Mouse (Mus musculus) kidney, postnatal 14 days (tissue): ENCODE data around the gene Casp9.

Experiments used
- DNase-seq: peaks from one replicate; pipeline ENCODE4 v3.0.0; 2022; ENCODE audit warnings: mixed read lengths

Gene Casp9

DNA sequence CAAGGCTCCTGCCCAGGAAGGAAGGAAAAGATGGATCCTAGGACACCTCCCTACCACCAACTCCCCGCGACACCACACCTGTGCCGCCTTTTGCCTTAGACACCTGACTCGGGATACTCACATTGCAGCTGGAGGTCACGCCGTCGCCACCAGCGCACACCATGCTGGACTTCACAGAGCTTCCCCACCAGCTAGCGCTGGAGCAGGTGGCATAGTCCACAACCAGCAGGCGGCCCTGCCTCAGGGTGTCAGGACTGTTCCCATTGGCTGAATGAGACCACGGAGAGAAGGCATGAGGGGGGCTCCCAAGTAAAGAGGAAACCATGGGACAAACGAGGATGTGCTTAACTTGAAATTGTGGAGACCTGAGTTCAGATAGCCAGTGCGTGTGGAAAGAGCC, 25.4 kb downstream of the Casp9 start:
- DNase-seq = no peak

DNA sequence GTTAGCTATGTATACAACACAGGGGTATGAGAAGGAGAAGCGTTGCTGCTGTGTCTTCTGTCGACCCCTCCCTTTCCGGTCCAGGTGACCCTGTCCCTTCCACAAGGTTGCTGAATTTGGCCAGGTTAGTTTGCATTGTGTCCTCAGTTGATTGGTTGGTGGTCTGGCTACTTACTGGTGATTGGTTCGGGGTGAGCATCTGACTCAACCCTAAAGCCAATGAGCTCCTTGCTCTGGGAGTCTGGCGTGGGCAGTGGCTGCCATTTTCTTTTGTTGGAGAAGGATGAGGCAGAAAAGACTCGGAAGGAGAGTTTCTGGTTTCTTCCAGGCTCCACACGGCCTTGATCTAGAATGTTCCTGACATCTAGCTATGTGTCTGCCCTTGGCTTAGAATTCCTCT, 25.9 kb downstream of the Casp9 start:
- no peak for DNase-seq

DNA sequence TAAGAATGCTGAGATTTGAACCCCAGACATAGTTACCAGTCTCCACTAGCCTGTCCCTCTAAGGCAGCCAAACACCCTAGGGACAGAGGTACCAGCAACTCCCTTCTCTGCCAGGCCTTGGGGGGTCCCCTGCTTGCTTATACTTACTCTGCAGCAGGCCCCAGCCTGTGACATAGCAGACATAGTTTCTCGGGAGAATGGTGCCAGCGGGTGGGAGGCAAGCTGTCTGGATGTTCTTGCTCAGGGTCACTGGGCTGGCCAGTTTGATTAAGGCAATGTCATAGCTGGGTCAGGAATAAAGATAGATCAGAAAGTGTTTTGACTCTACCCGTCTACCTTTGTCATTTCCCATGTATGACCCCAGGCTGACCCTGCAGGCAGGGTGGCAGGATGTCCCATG, 27.8 kb downstream of the Casp9 start:
- no peak for DNase-seq

DNA sequence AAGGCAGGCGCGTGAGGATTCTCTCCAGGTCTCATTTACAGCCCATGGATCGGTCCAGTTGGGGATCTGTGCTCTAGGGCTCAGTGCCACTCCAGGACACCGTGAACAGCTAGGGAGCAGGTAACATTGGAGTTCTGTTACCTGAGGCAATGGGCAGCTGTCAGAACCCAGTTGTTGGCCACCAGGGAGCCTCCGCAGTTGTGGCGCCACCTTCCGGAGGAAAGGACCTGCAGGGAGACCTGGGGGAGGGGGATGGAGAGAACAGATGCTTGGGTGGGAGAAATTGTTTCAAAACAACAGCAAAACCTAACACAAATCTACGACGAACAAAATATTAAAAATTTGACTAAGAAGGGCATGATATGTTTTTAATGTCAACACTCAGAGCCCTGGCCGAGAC, 28.7 kb downstream of the Casp9 start:
- peak; percentile 11 for DNase-seq

DNA sequence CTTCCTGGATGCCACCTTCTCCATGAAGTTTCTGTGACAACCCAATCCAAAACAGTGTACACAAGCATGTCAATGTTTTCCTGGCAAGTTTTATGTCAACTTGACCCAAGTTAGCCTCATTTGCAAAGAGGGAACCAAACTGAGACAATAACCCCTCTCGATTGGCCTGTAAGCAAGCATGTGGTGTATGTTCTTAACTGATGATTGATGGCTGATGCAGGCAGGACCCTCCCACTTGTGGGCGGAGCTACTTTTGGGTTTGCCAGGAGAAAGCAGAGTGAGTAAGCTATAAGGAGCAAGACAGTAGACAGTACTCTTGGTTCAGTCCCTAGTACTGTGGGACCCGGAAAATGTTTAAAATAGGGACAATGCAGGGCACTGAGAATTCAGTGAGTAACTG, 29.6 kb downstream of the Casp9 start:
- no peak for DNase-seq

DNA sequence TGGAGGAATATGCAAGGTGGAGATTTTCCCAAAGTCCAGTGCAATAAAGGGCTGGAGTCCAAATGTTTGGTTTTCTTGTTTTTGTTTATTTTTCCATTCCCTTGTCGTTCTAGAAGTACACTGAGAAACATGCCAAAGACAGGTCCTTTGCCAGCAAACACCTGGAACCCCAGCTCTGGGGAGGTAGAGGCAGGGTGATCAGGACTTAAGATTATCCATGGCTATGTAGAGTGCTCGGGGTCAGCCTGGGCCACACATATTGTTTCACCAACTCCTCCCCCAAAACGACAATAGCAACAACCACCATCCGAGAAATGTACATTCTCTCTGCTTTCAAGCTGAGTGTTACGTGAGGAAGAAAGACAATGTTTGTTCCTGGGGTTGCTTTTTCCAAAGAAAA, 32.6 kb downstream of the Casp9 start, which contains the start of gene Cela2a:
Gene Cela2a, minus strand, starts transcription at position 101 of the 400 bp plus-strand sequence.
- no peak for DNase-seq

DNA sequence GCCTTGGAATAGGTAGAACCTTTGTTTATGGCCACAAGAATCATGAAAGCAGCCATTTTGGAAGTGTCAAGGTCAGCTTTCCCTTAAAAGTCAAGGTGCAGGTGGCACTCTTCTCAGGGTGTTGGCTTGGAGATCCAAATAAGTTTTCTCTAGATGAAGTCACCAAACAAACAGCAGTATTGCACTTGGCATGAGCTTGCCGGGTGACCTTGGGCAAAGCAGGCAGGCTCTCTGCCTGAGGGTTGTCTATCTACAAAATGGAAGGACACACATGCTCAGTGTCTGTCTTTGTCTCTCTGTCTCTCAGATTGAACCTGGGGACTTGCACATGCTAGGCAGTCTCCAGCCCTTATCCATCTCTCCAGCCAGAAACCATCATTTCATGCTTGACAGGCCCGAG, 34.0 kb downstream of the Casp9 start:
- no peak for DNase-seq

DNA sequence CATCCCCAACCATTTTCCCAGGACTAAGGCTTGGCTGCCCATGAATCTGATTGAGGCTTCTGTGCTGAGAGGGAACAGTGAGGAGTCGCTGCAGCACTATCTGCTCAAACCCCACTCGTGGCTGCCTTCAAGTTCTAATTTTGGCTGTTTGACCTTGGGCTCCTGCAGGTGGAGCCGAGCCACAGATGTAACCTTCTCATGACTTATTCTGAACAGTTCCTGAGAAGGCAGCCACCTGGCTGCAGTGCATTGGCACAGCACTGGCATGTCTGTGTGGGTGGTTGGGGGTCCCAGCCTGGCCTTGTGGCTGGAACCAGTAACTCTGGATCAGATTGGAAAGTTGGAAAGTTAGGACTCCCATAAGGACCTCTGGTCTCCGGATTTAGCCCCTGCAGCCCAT, 34.8 kb downstream of the Casp9 start:
- no peak for DNase-seq

DNA sequence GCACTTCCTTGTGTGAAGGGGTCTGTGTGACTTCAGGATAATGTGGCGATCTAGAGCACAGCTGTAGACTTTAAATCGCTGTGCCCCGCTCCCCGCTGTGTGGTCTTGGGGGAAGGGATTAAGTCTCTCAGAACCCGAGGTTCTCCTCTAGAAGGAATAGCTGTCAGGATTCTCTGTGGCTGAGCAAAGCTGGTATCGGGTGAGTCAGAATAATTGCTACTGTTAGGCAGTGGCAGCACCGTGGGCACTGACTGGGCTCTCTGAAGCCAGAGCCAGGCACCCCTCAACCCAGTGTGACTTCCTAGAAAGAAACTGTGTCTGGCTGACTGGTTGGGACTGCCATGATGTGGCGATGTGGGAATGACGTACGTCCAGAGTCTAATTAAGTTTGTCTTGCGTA, 37.0 kb downstream of the Casp9 start:
- DNase-seq = no peak

DNA sequence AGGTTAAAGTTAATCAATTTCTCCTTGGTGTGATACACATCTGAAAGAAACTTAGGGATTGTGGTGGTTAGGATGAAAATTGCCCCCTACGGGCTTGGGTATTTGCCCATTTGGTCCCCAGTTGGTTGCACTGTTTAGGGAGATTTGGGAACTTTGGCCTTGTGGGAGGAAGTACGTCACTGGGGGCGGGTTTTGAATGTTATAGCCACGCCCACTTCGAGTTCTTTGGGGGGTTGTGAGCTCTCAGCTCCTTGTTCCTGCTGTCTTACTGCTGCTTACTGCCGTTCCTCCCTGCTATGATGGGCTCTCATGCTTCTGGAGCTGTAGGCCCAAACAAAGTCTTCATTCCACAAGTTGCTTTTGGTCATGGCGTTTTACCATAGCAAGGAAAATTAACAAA, 37.9 kb downstream of the Casp9 start:
- no peak for DNase-seq

DNA sequence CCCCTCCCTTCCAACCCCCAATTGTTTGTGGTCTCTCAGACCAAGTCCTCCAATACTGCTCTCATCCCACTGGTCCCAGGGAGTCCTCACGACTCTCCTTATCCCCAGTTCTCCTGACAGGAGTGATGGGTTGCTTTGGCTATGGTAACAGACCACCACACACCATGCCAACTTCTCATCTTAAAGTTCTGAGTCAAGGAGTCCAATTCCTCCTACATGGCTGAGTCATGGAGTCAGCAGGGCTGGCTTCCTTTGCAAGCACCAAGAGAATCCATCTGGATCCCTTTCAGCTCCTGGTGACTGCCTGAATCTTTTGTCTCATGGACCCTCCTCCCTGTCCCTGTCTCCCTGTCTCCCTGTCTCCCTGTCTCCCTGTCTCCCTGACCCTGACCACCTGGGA, 40.5 kb downstream of the Casp9 start:
- DNase-seq = no peak

DNA sequence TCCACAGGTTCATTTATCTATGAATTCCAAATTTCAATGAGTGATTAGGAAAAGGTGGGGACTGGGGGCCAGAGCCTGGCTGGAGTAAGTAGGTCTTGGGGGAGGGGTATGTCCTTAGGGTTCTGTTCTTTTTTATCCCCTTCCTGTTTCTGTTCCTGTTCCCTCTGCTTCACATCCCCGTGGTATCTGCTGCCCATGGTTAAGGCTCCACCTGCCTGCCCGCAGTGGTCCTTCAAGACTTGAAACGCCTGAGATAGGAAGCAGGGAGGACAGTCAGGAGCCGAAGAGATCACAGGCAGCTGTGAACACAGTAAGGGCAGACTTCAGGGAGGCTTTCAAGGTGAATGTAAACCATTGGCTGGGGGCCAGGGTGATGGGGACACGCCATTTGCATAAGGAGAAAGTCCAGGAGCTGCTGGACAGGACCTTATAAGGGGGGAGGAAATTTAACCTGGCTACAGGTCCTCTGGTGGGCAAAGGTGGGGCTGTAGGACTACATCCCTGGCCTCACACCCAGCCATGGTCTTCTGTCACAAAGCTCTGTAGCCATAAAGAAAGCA, 41.2 kb downstream of the Casp9 start:
- peak; percentile 65 for DNase-seq

DNA sequence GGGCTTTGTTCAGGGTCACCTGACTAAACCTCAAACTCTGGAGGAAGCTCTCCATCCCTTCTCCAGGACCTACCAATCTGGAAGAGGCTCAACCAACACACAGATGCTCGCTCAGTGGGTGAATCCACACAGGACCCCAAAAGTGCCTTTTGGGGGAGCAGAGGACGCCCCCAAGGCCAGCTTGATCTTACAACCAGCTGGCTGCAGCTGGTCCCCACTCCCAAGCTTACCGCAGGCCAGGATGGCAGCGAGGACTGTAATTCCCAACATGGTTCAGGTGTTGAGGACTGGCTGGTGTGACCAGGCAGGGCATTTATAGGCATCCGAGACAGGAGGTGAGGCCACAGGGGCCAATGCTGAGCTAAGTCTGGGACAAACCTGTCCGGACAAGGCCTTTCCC, 52.6 kb downstream of the Casp9 start, which contains the start of gene Ctrc:
Gene Ctrc, minus strand, starts transcription at position 361 of the 400 bp plus-strand sequence.
- DNase-seq = no peak

DNA sequence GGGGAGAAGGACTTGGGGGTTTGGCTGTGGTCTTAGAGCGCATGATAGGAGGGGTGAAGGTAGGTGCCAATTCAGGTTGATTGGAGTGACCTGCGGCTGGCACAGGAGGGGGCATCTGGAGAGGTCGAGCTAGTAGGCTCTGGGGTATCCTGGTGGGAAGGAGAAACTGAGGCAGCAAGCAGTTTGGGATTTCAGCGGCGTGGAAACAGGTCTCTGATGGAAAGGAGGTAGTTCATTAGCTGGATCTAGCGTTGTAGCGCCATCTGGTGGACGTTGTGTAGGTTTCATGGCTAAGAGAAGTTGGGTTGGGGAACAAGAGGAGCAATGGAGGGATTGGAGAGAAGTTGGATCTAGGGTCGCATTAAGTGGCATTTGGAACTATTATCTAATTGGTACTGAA, 60.0 kb downstream of the Casp9 start:
- DNase-seq = peak; percentile 48

DNA sequence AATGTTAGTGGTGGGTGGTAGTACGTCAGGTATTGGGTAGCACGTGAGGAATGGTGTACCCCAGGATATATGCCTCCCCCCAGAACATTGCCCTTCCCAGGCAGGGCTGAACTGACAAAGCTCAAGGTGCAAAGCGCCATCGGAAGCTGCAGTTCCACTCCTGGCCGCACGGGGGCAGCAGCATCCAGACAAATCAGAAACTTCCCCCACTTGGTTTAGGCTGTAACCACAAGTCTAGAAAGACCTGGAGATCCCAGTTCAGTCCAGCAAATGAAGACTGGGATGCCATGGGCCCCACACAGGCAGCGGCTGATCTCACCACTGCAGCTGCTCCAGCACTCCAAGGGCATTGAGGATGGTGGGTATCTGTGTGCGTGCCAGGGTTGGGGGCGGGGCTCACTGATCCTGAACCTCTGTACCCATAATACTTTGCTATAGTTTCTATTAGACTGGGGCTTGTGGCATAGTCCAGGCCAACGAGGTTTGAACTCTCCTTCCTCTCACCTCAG, 64.1 kb downstream of the Casp9 start:
- DNase-seq = peak; percentile 86

DNA sequence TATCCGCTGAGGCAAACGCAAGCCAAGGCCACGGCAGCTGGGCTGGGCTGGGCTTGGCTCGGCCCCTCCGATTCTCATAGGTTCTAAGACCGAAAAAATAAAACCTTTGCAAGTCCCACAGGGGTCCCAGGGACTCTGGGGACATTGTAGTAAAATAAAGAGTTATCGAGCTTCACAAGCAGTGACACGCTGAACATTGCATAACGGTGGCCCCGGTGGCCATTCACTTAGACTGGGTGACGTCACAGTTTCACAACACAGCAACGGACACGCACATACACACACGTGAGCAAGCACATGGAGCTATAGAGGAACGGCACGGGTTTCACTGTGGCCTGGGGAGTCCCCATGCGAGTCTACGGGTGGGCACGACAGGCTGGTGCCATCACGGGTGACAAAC, 65.1 kb downstream of the Casp9 start:
- DNase-seq = peak; percentile 41

DNA sequence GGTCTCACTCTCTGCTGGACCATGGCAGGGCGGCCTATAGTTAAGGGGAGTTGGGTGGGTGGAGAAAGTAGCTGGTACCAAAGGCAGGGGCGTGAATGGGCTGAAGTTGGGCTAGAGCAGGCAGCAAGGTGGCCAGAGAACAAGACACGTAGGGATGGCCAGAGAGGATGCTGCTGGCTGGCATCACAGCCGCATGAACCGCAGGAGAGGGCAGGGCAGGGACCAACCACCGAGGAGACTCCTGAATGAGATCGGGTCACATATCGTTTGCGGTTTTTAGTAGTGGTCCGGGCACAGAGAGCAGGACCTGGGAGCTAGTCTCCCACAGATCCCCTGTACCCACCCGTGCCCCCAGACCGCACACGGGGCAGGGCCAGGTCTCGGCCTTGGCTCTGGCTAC, 65.9 kb downstream of the Casp9 start:
- DNase-seq = no peak

DNA sequence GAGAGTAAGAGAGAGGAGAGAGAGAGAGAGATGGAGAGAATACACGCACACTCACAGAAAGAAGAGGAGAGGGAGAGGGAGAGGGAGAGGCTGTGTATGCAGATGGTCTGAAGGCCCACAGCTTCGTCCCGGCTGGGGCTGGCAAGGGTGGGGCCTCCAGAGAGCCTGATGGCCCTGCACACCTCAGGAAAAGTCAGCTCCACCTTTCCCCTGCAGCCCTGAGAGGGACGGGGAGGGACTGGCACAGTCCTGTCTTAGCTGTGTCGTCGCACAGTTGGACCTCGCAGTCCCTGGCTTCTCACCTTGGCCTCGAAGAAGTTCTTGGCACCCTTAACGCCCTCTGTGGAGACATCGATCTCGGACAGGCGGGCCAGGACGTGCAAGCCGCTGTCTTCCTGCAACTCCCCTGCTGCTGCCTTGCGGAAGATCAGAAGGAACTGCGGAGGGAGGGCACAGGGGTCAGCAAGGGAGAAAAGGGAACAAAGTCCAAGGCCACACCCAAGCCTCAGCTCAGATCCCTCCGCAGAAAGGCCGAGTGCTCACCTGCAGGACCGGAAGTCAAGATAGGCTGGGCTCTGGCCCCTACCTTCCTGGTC, 66.9 kb downstream of the Casp9 start:
- DNase-seq = no peak

DNA sequence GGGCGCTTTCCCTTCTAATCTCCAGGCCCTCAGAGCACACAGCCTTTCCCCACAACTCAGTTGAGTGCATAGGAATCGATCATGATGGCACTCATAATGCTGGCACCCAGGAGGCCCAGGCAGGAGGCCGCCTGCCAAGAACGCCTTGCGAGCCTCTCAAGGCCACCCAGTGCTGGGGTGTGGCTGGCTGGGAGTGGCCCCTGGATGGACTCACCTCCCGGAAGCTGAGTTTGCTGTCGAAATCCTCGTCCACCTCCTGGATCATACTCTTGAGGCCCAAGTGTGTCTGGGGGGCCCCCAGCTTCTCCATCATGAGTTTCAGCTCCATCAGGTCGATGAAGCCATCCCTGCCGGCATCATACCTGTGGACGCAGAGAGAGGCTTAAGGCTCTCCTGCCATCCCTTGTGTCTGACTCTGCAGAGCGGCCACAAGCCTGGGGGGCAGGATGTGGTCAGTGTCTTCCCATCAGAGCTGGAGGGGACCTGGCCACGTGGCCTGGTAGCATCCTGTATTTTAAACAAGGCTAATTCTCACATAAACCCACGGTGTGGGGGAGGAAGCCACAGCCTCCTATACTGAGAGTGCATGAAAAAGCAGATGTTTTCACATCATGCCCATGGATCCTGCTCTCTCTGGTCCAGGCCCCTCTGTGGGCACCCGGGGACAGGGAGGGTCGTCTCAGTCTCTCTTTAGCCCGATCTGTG, 68.3 kb downstream of the Casp9 start:
- DNase-seq = no peak

DNA sequence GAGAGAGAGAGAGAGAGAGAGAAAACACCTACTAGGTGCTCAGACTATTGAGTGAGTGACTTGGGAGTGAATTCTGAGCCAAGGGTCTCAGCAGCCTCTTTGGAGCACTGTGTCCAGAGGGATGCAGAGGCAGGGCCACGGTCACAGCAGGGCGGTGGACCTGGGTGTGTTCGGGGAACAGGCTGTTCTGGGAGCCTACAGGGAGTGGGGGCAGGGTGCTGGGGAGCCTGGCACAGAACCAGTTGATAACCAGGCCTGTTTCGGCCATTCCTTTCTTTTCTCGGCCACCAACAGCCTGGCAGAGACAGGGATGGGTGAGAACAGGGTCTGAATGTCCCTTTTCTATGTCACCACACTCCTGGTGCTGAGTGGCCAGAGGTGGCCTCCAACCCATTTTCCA, 69.5 kb downstream of the Casp9 start:
- no peak for DNase-seq

DNA sequence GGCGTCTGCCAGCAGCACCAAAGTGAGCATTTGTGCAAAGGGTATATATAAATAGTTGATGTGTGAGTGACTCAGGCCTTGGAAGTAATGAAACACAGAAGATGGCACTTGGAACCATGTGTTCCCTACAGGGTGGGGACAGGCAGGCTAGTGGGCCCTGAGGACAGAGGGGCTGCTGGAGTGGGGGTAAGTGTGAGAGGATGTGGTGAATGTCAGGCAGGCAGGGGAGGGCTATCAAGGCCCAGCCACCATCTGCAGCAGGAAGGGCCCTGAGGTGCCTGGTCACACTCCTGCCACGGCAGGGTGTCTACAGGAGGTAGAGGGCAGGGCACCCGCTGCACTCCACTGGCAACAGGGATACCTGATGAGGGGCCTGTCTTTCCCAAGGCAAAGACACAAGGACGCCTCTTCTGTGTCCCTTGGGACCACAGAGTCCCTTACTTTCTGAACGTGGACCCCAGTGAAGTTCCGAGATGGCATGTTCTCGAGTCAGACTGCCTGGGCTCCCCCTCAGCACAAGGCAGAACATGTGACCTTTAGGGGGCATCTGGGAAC, 70.4 kb downstream of the Casp9 start:
- no peak for DNase-seq

DNA sequence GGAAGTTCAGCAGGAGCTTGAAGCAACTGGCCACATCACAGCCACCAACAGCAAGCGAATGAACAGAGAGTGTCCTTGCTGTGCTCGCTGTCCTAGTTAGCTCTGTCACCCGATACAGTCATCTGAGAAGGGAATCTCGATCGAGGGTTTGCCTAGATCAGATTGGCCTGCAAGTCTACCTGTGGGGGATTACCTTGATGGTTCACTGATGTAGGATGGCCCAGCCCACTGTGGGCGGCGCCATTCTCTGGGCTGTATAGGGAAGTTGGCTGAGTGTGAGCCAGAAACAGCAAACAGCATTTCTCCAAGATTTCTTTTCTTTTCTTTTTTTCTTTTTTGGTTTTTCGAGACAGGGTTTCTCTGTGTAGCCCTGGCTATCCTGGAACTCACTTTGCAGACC, 71.1 kb downstream of the Casp9 start:
- DNase-seq = no peak

DNA sequence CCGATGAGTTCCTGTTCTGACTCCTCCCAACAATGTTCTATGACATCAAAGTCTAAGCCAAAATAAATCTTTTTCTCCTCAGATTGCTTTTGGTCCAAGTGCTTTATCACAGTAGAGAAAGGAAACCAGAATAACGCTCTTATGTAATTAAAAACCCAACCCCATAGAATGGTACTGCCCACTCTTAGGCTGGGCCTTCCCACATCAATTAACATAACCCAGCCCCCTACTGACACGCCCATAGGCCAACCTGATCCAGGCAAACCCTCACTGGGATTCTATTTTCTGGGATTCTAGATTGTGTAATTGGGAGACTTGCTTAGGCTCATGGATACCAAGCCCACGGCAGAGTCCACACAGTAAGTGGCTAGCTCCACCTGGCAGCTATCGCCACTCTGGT, 71.6 kb downstream of the Casp9 start:
- DNase-seq = no peak
